9 mouse cellular contexts compared by ENCODE assay signal in genomic region chr1:187604691-187605310, GRCm38 (mm10). TPM values are rescaled to one million over a fixed set of nuclear protein-coding genes. Genes with fewer than 3 reads are reported as not detected.
DNase-seq lines count a peak whose midpoint lies in the region; ATAC-seq lines count a peak whose summit lies in the region.
"Had no signal": no experiment of that assay in that cellular context is flagged by ENCODE, and none has a peak within 500 bp of the region (broad histone marks: within the 10 kb centered on the region; RNA-seq: fewer than 3 reads in every experiment).

No protein-coding gene starts in this region.

- H3K27ac ChIP-seq in midbrain, embryonic 11.5 days (ENCODE audit: low read depth, low read length), result no peak overlapping the region

- peaks cover 29% of the 10 kb centered on the region for H3K4me1 ChIP-seq in midbrain, embryonic 11.5 days (ENCODE audit: control insufficient read depth, insufficient read depth, low read length)

- no peaks in the 10 kb centered on the region for H3K36me3 ChIP-seq in midbrain, embryonic 11.5 days (ENCODE audit: control insufficient read depth, insufficient read depth, low read length)

- H3K4me2 ChIP-seq in midbrain, embryonic 11.5 days, result peak overlapping the region; percentile 42

- H3K4me3 ChIP-seq in midbrain, embryonic 11.5 days (ENCODE audit: low read depth, low read length), result no peak overlapping the region

- peaks cover 62% of the 10 kb centered on the region for H3K27me3 ChIP-seq in midbrain, embryonic 11.5 days (ENCODE audit: control insufficient read depth, insufficient read depth, low read length)

- peak; percentile 4 to 10 for DNase-seq in cerebellum, postnatal 14 days
- no peak for DNase-seq in cerebellum, adult 9-11 months
- peak; percentile 27 for DNase-seq in ES-CJ7 (ENCODE audit: low read depth, low spot score)
- peak; percentile 17 for DNase-seq in forelimb bud, embryonic 11.5 days (ENCODE audit: low read depth, low spot score)
- DNase-seq in midbrain, embryonic 11.5 days (ENCODE audit: low spot score, missing footprints), result peak; percentile 93
- DNase-seq in gastrocnemius, postnatal 25 days, result no peak
- DNase-seq in urinary bladder, postnatal 25 days (ENCODE audit: low spot score), result no peak

- no peak overlapping the region for H3K9ac ChIP-seq in midbrain, embryonic 11.5 days (ENCODE audit: low read length)

- ATAC-seq in midbrain, embryonic 11.5 days (ENCODE audit: low FRiP score), result no peak
- no peak for ATAC-seq in erythroid progenitor cell, adult 5-6 weeks (replicated peaks; ENCODE audit: low FRiP score, poor library complexity, severe bottlenecking)

- no peaks in the 10 kb centered on the region for H3K9me3 ChIP-seq in midbrain, embryonic 11.5 days (ENCODE audit: control insufficient read depth, low read length)

- WGBS in midbrain, embryonic 11.5 days, result 1% methylated on average over 24 of the region's 24 CpGs

RNA-seq across cellular contexts. Expression of gene Esrrg, which starts 3.8 kb away (rescaled TPM):
- polyA plus RNA-seq in midbrain, embryonic 11.5 days (2014; fragmentation: Nextera tagmentation; extraction: Ambion mirVana), result 5.9 and 7.5 TPM in 2 replicates
- total RNA-seq in erythroid progenitor cell, adult 5-6 weeks (2015; ENCODE audit: low replicate concordance), result not detected in 2 replicates
- not detected in 2 replicates for total RNA-seq in erythroid progenitor cell, adult 5-6 weeks (2017; ENCODE audit: low replicate concordance)
- 10 to 100 TPM; 15.1 to 24.8 TPM for total RNA-seq in gastrocnemius, postnatal 25 days (2021)
- total RNA-seq: monocyte, adult 5-6 weeks had no signal

Comparison
In these comparisons a context has a peak if more than half of its experiments do, and no peak if none do; other contexts are left out.
1. DNase-seq: peak in cerebellum, postnatal 14 days (2 of 2), ES-CJ7 (single experiment), forelimb bud, embryonic 11.5 days (single experiment) and midbrain, embryonic 11.5 days (single experiment); none in cerebellum, adult 9-11 months (single experiment), gastrocnemius, postnatal 25 days (single experiment) and urinary bladder, postnatal 25 days (single experiment).
2. RNA of gene Esrrg, which starts 3.8 kb away (total RNA-seq): 15.1 to 24.8 TPM in gastrocnemius, postnatal 25 days; not detected in erythroid progenitor cell, adult 5-6 weeks; every median in the first group is over 10 times any median in the second.